34 mouse cellular contexts compared by ENCODE assay signal in genomic region chr12:84831141-84831540, GRCm38 (mm10). TPM values are rescaled to one million over a fixed set of nuclear protein-coding genes. Genes with fewer than 3 reads are reported as not detected.
"Had no signal": no experiment of that assay in that cellular context is flagged by ENCODE, and none has a peak within 500 bp of the region (broad histone marks: within the 10 kb centered on the region; RNA-seq: fewer than 3 reads in every experiment).

No protein-coding gene starts in this region.

- H3K4me3 ChIP-seq: heart, embryonic 12.5 days; heart, embryonic 13.5 days; heart, embryonic 15.5 days; hindbrain, embryonic 10.5 days; hindbrain, embryonic 12.5 days; hindbrain, embryonic 13.5 days; hindbrain, embryonic 15.5 days; intestine, embryonic 15.5 days; kidney, embryonic 15.5 days; layer of hippocampus, adult 2 months; left cerebral cortex, adult 2 months had no signal

- H3K9ac ChIP-seq: heart, embryonic 12.5 days; heart, embryonic 13.5 days; heart, embryonic 15.5 days; hindbrain, embryonic 12.5 days; hindbrain, embryonic 13.5 days; hindbrain, embryonic 14.5 days; hindbrain, embryonic 15.5 days; intestine, embryonic 15.5 days; kidney, embryonic 15.5 days had no signal

- H3K27ac ChIP-seq: heart, embryonic 13.5 days; heart, embryonic 15.5 days; hindbrain, embryonic 10.5 days; hindbrain, embryonic 12.5 days; hindbrain, embryonic 13.5 days; hindbrain, embryonic 14.5 days; hindbrain, embryonic 15.5 days; hindbrain, postnatal 0 days; intestine, embryonic 15.5 days; kidney, embryonic 15.5 days; kidney, postnatal 0 days; layer of hippocampus, adult 2 months; left cerebral cortex, adult 2 months had no signal

- H3K27me3 ChIP-seq: hindbrain, embryonic 12.5 days; hindbrain, embryonic 13.5 days; hindbrain, embryonic 15.5 days; intestine, embryonic 15.5 days had no signal

- ATAC-seq: hindbrain, embryonic 16.5 days; hindbrain, postnatal 0 days; inflammation-experienced regulatory T-cells, adult 6 months; intestine, embryonic 15.5 days; intestine, embryonic 16.5 days; intestine, postnatal 0 days had no signal

- H3K4me2 ChIP-seq: heart, embryonic 11.5 days; heart, embryonic 12.5 days; heart, embryonic 13.5 days; heart, embryonic 15.5 days; hindbrain, embryonic 12.5 days; hindbrain, embryonic 13.5 days; hindbrain, embryonic 14.5 days; hindbrain, embryonic 15.5 days; intestine, embryonic 15.5 days; kidney, embryonic 15.5 days had no signal

- H3K36me3 ChIP-seq: heart, embryonic 12.5 days; heart, embryonic 13.5 days; heart, embryonic 15.5 days; hindbrain, embryonic 10.5 days; hindbrain, embryonic 12.5 days; hindbrain, embryonic 13.5 days; hindbrain, embryonic 15.5 days; intestine, embryonic 15.5 days; kidney, embryonic 15.5 days had no signal

- H3K9me3 ChIP-seq: heart, embryonic 12.5 days; heart, embryonic 13.5 days; heart, embryonic 15.5 days; hindbrain, embryonic 10.5 days; hindbrain, embryonic 12.5 days; hindbrain, embryonic 13.5 days; hindbrain, embryonic 15.5 days; intestine, embryonic 15.5 days; kidney, embryonic 15.5 days had no signal

- H3K4me1 ChIP-seq: hindbrain, embryonic 12.5 days; hindbrain, embryonic 13.5 days; intestine, embryonic 15.5 days; kidney, embryonic 15.5 days had no signal

- DNase-seq: heart, postnatal 36 days; heart, postnatal 4 days; kidney, adult 11 months; kidney, adult 18-20 months; kidney, adult 2 months; kidney, adult 8-10 months; kidney, adult 9 months; kidney, postnatal 10 days; kidney, postnatal 14 days; kidney, postnatal 25 days; kidney, postnatal 36 days; kidney, postnatal 4 days; layer of hippocampus, adult 9-11 months; layer of hippocampus, postnatal 36 days had no signal

RNA-seq across cellular contexts. Expression of gene Ltbp2, which starts 45.2 kb away (rescaled TPM):
- total RNA-seq: hematopoietic stem cell, adult 5-6 weeks had no signal
- polyA plus RNA-seq: inflammation-experienced regulatory T-cells, adult 6 months had no signal
